Mouse (Mus musculus): ENCODE measurements around the gene Agtpbp1. TPM values are rescaled to one million over a fixed set of nuclear protein-coding genes. Genes with fewer than 3 reads are reported as not detected.

Gene Agtpbp1
- polyA plus RNA-seq, 1 experiment from 2014 or later = 13.7 TPM

DNA sequence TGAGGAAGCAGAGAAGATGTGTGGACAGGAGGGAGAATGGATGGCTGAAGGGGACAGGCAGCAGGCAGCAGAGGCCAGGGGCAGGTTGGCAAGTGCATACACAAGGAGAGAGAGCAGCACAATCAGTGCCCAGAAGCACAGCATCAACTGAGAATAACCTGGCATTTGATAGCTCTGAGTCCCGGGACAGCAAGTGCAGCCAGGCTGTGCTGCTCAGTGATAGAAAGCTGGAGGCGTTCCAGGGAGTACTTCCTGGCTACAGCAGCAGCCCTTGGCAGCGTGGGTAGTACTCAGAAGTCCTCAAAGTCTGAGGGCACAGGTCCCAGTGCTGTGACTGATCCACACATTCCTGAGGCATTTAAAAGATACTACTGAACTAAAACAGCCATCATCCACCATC, 117.4 kb downstream of the Agtpbp1 start:
- no peak for ATAC-seq (replicated peaks; ENCODE audit: insufficient number of reproducible peaks, low FRiP score, low TSS enrichment)
- Histone ChIP-seq H3K27ac (ENCODE audit: low read depth, low read length) (no peak overlapping the region), H3K4me2 (no peak overlapping the region), H3K4me3 (ENCODE audit: low read depth, low read length) (no peak overlapping the region), H3K27me3 (ENCODE audit: control insufficient read depth, insufficient read depth, low read length) (no peaks in the 10 kb centered on the region), H3K4me1 (ENCODE audit: control insufficient read depth, insufficient read depth, low read length) (peaks cover 5% of the 10 kb centered on the region; the same call in 1 of the 2 replicates), H3K36me3 (ENCODE audit: control insufficient read depth, insufficient read depth, low read length) (no peaks in the 10 kb centered on the region; the same call in 1 of the 2 replicates), H3K9ac (ENCODE audit: low read depth, low read length) (no peak overlapping the region), H3K9me3 (replicated peaks; ENCODE audit: control insufficient read depth, low read length) (no peaks in the 10 kb centered on the region)
- 55% methylated on average over 3 of the region's 3 CpGs for WGBS (ENCODE audit: insufficient replicate concordance)

DNA sequence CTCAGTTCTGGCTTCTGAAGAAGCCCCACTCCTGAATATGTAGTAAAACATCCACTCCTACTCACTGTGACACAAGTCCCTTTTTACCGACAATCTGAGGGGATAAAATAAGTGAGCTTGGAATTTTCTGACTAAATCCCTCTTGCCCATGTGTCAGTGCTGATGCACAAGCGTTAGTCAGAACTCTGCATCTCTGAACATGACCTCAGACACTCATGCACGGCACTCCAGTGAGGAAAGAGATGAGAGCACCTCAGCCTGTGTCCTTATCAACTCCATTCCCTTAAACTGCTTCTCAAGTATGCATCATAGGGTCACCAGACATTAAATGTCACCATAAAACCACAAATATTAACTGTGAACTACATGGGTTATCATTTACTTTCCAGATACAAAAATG, 124.1 kb downstream of the Agtpbp1 start:
- Histone ChIP-seq H3K4me1 (ENCODE audit: control insufficient read depth, insufficient read depth, low read length) (no peaks in the 10 kb centered on the region), H3K4me2 (no peak overlapping the region), H3K9ac (ENCODE audit: low read depth, low read length) (no peak overlapping the region), H3K27ac (ENCODE audit: low read depth, low read length) (no peak overlapping the region), H3K36me3 (ENCODE audit: control insufficient read depth, insufficient read depth, low read length) (no peaks in the 10 kb centered on the region; the same call in 1 of the 2 replicates), H3K4me3 (ENCODE audit: low read depth, low read length) (no peak overlapping the region), H3K27me3 (ENCODE audit: control insufficient read depth, insufficient read depth, low read length) (no peaks in the 10 kb centered on the region), H3K9me3 (replicated peaks; ENCODE audit: control insufficient read depth, low read length) (no peaks in the 10 kb centered on the region)
- no peak for ATAC-seq (replicated peaks; ENCODE audit: insufficient number of reproducible peaks, low FRiP score, low TSS enrichment)
- 76% methylated on average over 3 of the region's 3 CpGs for WGBS (ENCODE audit: insufficient replicate concordance)

DNA sequence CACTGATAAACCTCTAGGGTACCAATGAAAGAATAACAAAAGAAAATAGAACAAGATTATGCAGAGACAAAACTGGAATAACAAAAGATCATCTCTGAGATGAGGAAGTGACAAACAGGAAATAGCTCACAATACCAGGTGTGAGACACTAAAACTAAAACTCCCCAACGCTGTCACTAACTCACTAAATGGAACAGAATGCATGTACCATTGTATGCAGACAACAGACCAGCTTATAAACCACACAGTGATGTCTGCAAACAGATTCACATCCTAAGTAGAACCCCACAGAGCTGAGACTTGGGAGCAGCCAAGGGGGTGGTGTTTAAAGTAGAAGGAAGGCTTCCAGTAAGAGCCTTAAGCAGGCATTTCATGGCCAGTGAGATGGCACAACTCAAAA, 128.8 kb downstream of the Agtpbp1 start:
- ATAC-seq (replicated peaks; ENCODE audit: insufficient number of reproducible peaks, low FRiP score, low TSS enrichment) = no peak
- H3K9ac ChIP-seq (ENCODE audit: low read depth, low read length) = no peak overlapping the region
- H3K4me2 ChIP-seq = no peak overlapping the region
- H3K27me3 ChIP-seq (ENCODE audit: control insufficient read depth, insufficient read depth, low read length) = no peaks in the 10 kb centered on the region
- H3K27ac ChIP-seq (ENCODE audit: low read depth, low read length) = no peak overlapping the region
- H3K36me3 ChIP-seq (ENCODE audit: control insufficient read depth, insufficient read depth, low read length) = no peaks in the 10 kb centered on the region; the same call in 1 of the 2 replicates
- WGBS (ENCODE audit: insufficient replicate concordance) = 67% methylated on average over 1 of the region's 1 CpGs
- peaks cover 13% of the 10 kb centered on the region for H3K4me1 ChIP-seq (ENCODE audit: control insufficient read depth, insufficient read depth, low read length)
- H3K4me3 ChIP-seq (ENCODE audit: low read depth, low read length) = no peak overlapping the region
- no peaks in the 10 kb centered on the region for H3K9me3 ChIP-seq (replicated peaks; ENCODE audit: control insufficient read depth, low read length)

DNA sequence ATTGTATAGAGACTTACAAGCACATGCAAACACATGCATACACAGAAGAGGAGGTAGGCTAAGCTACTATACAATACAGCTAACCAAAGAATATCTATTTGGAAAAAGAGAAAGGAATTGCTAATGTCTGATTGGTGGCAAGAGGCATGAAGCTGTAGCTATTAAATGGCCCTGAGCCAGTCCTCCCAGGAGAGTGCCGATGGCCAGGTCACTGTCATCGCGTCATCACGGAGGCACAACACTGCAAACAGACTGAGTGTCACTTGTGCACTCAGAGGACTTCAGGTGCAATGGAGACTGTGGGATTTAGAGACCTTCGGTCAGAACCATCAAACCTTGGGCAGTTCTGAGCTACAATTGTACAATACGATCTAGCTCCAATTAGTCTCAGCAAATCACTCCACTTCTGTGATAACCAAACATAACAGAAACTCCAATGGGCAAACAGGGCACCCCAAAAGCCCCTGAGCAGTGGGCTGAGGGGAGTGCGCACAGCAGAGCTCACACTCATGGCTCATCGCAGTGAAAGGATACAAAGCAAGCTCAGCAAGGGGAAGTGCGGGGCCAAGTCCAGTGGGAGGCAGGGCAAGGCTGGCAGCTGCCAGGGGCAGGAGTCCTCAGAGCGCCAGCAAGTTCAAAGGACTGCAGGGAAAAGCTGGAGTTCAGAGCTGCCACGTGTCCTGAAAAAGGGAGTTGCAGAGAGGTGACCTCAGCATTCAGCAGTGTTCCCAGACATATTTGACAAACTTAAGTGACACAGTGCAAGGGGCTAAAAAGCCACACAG, 130.8 kb downstream of the Agtpbp1 start:
- no peak overlapping the region for H3K4me2 ChIP-seq
- no peaks in the 10 kb centered on the region for H3K9me3 ChIP-seq (replicated peaks; ENCODE audit: control insufficient read depth, low read length)
- peaks cover 13% of the 10 kb centered on the region for H3K4me1 ChIP-seq (ENCODE audit: control insufficient read depth, insufficient read depth, low read length)
- H3K4me3 ChIP-seq (ENCODE audit: low read depth, low read length) = no peak overlapping the region
- no peaks in the 10 kb centered on the region for H3K27me3 ChIP-seq (ENCODE audit: control insufficient read depth, insufficient read depth, low read length)
- H3K27ac ChIP-seq (ENCODE audit: low read depth, low read length) = no peak overlapping the region
- WGBS (ENCODE audit: insufficient replicate concordance) = 81% methylated on average over 11 of the region's 11 CpGs
- no peaks in the 10 kb centered on the region for H3K36me3 ChIP-seq (ENCODE audit: control insufficient read depth, insufficient read depth, low read length)
- ATAC-seq (replicated peaks; ENCODE audit: insufficient number of reproducible peaks, low FRiP score, low TSS enrichment) = no peak
- no peak overlapping the region for H3K9ac ChIP-seq (ENCODE audit: low read depth, low read length)

DNA sequence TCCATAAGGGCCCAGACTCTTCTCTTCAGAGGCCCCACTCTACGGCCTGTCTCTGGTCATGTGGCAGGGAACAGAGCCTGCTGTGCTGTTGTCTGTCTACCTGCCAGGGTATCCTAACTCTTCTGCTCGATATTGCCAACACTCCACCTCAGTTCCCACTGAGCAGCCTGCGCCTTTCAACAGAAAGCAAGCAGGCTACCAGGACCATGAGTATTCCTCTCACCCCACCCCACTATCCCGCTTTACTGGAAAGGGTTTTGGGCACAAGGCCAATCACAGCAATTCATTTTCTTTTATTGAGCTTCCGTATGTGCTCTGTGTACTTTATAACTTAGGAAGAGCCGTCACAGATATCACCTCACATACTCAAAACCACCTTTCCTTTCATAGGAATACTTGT, 131.4 kb downstream of the Agtpbp1 start:
- H3K4me1 ChIP-seq (ENCODE audit: control insufficient read depth, insufficient read depth, low read length) = peaks cover 13% of the 10 kb centered on the region
- H3K4me2 ChIP-seq = no peak overlapping the region
- H3K9ac ChIP-seq (ENCODE audit: low read depth, low read length) = no peak overlapping the region
- no peak for ATAC-seq (replicated peaks; ENCODE audit: insufficient number of reproducible peaks, low FRiP score, low TSS enrichment)
- H3K9me3 ChIP-seq (replicated peaks; ENCODE audit: control insufficient read depth, low read length) = no peaks in the 10 kb centered on the region
- no peaks in the 10 kb centered on the region for H3K27me3 ChIP-seq (ENCODE audit: control insufficient read depth, insufficient read depth, low read length)
- WGBS (ENCODE audit: insufficient replicate concordance) = 69% methylated on average over 6 of the region's 6 CpGs
- no peaks in the 10 kb centered on the region for H3K36me3 ChIP-seq (ENCODE audit: control insufficient read depth, insufficient read depth, low read length)
- H3K27ac ChIP-seq (ENCODE audit: low read depth, low read length) = no peak overlapping the region
- no peak overlapping the region for H3K4me3 ChIP-seq (ENCODE audit: low read depth, low read length)

DNA sequence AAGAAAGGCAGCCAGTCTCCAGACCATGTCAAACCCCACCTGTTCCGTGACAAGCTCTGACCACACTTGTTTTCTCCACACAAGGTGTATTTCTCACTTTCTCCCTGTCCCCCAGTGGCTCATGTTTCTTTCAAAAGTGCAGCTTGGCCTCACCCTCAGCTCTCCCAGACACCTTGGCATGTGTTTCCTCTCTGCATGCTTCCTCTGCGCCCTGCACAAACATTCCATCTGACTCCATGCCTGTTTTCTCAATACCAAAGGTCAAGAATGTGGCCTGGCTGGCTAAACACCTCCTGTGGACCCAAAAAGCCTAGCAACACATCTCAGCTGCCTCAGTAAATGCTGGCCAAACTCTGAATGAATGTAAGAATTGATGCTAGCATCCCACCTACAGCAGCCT, 132.0 kb downstream of the Agtpbp1 start:
- Histone ChIP-seq H3K27me3 (ENCODE audit: control insufficient read depth, insufficient read depth, low read length) (no peaks in the 10 kb centered on the region), H3K4me2 (no peak overlapping the region), H3K4me1 (ENCODE audit: control insufficient read depth, insufficient read depth, low read length) (peaks cover 13% of the 10 kb centered on the region), H3K27ac (ENCODE audit: low read depth, low read length) (no peak overlapping the region), H3K4me3 (ENCODE audit: low read depth, low read length) (no peak overlapping the region), H3K9me3 (replicated peaks; ENCODE audit: control insufficient read depth, low read length) (no peaks in the 10 kb centered on the region), H3K36me3 (ENCODE audit: control insufficient read depth, insufficient read depth, low read length) (no peaks in the 10 kb centered on the region), H3K9ac (ENCODE audit: low read depth, low read length) (no peak overlapping the region)
- 59% methylated on average over 2 of the region's 2 CpGs for WGBS (ENCODE audit: insufficient replicate concordance)
- no peak for ATAC-seq (replicated peaks; ENCODE audit: insufficient number of reproducible peaks, low FRiP score, low TSS enrichment)

DNA sequence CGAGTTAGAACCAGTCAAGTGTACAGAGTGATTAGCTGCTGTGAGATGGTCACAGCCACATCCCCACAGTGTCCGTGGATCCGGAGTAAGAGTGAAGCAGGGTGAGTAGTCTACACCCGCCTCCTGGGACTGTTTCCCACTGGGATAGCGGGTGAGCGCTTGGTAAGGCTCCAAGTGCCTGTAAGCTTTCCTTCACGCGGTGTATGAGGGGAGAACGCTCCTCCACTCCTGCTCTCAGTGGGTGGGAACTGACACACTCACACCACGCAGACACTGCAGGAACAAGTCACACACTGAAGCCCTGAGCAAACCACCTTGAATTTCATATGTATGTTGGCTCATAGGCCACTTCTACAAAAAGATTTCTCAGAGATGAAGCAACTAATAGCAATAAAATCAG, 134.2 kb downstream of the Agtpbp1 start:
- no peak overlapping the region for H3K4me2 ChIP-seq
- WGBS (ENCODE audit: insufficient replicate concordance) = 92% methylated on average over 10 of the region's 10 CpGs
- no peaks in the 10 kb centered on the region for H3K27me3 ChIP-seq (ENCODE audit: control insufficient read depth, insufficient read depth, low read length)
- H3K36me3 ChIP-seq (ENCODE audit: control insufficient read depth, insufficient read depth, low read length) = no peaks in the 10 kb centered on the region
- peaks cover 13% of the 10 kb centered on the region for H3K4me1 ChIP-seq (ENCODE audit: control insufficient read depth, insufficient read depth, low read length)
- no peak overlapping the region for H3K4me3 ChIP-seq (ENCODE audit: low read depth, low read length)
- no peaks in the 10 kb centered on the region for H3K9me3 ChIP-seq (replicated peaks; ENCODE audit: control insufficient read depth, low read length)
- no peak overlapping the region for H3K9ac ChIP-seq (ENCODE audit: low read depth, low read length)
- no peak for ATAC-seq (replicated peaks; ENCODE audit: insufficient number of reproducible peaks, low FRiP score, low TSS enrichment)
- no peak overlapping the region for H3K27ac ChIP-seq (ENCODE audit: low read depth, low read length)

DNA sequence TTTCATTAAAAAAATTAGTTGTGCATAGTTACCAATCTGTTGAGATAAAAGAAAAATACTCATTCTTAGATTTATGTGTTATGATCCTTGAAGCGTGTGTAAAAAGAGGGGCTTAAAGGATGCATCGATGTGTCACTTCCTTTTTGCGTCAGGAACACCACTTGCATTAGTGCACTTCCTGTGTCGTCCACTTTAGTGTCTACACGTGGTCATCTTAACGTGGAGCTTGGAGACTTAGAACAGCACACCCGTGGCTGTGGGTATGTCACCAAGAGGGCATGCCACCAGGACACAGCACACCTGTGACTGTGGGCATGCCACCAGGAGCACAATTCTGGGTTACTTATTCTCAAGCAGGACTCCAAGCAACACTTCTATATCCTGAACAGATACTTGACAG, 137.9 kb downstream of the Agtpbp1 start:
- H3K9ac ChIP-seq (ENCODE audit: low read depth, low read length) = no peak overlapping the region
- no peaks in the 10 kb centered on the region for H3K27me3 ChIP-seq (ENCODE audit: control insufficient read depth, insufficient read depth, low read length)
- H3K27ac ChIP-seq (ENCODE audit: low read depth, low read length) = no peak overlapping the region
- no peak overlapping the region for H3K4me2 ChIP-seq
- H3K4me3 ChIP-seq (ENCODE audit: low read depth, low read length) = no peak overlapping the region
- no peaks in the 10 kb centered on the region for H3K9me3 ChIP-seq (replicated peaks; ENCODE audit: control insufficient read depth, low read length)
- no peaks in the 10 kb centered on the region for H3K4me1 ChIP-seq (ENCODE audit: control insufficient read depth, insufficient read depth, low read length)
- 75% methylated on average over 7 of the region's 7 CpGs for WGBS (ENCODE audit: insufficient replicate concordance)
- ATAC-seq (replicated peaks; ENCODE audit: insufficient number of reproducible peaks, low FRiP score, low TSS enrichment) = no peak
- H3K36me3 ChIP-seq (ENCODE audit: control insufficient read depth, insufficient read depth, low read length) = no peaks in the 10 kb centered on the region

DNA sequence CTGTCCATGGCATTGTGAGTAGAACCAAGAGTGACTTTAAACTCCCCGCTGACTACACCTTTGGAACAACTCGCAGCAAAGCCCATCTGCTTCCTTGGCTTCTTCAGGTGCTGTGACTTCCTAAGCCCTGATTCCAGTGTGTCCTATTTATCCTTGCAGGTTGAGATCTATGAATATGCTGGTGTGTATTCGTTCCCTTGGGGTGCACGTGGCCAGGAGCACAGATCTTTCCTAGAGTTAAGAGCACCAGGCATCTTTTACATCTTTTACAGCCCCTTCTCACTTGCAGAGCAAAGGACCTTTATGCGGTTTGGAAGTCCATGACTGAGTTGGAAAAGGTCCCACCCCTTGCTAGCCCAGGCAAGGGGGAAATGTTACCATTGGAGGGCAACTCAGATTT, 139.8 kb downstream of the Agtpbp1 start:
- 81% methylated on average over 5 of the region's 5 CpGs for WGBS (ENCODE audit: insufficient replicate concordance)
- H3K27me3 ChIP-seq (ENCODE audit: control insufficient read depth, insufficient read depth, low read length) = no peaks in the 10 kb centered on the region
- H3K9ac ChIP-seq (ENCODE audit: low read depth, low read length) = no peak overlapping the region
- no peak overlapping the region for H3K4me3 ChIP-seq (ENCODE audit: low read depth, low read length)
- no peak overlapping the region for H3K27ac ChIP-seq (ENCODE audit: low read depth, low read length)
- H3K9me3 ChIP-seq (replicated peaks; ENCODE audit: control insufficient read depth, low read length) = no peaks in the 10 kb centered on the region
- H3K36me3 ChIP-seq (ENCODE audit: control insufficient read depth, insufficient read depth, low read length) = no peaks in the 10 kb centered on the region
- no peak overlapping the region for H3K4me2 ChIP-seq
- no peaks in the 10 kb centered on the region for H3K4me1 ChIP-seq (ENCODE audit: control insufficient read depth, insufficient read depth, low read length)
- no peak for ATAC-seq (replicated peaks; ENCODE audit: insufficient number of reproducible peaks, low FRiP score, low TSS enrichment)
